Mouse (Mus musculus) CH12.LX (cell line): ENCODE measurements around the gene Prdm2. TPM values are rescaled to one million over a fixed set of nuclear protein-coding genes. Genes with fewer than 3 reads are reported as not detected.

Experiments
- DNase-seq: peaks from one replicate; pipeline ENCODE4 v3.0.0-alpha.2; 2013; ENCODE audit errors: extremely low read depth
- H3K27ac ChIP-seq: 2 replicates; pipeline ENCODE4 v1.5.1; 2012; ENCODE audit warnings: low read depth, mild to moderate bottlenecking, control low read depth, moderate library complexity; ENCODE audit not compliant: insufficient read depth
- H3K27me3 ChIP-seq: replicated peaks from 2 replicates; pipeline ENCODE3; 2012; ENCODE audit warnings: inconsistent platforms
- H3K36me3 ChIP-seq, 2 experiments: replicated peaks in 1 of 2; 2 replicates each; pipeline versions ENCODE3 to v1.6.1; 2012; ENCODE audit warnings: inconsistent platforms in 1 of 2, low read length in 1 of 2, mild to moderate bottlenecking in 1 of 2, mixed read lengths in 1 of 2, moderate library complexity in 1 of 2; ENCODE audit not compliant: control insufficient read depth in 1 of 2, insufficient read depth in 1 of 2
- H3K4me1 ChIP-seq, 2 experiments: 2 replicates each; pipeline ENCODE4 v1.6.1; 2012; ENCODE audit warnings: inconsistent platforms in 1 of 2, moderate library complexity in 1 of 2; ENCODE audit not compliant: insufficient read depth in 2 of 2, control insufficient read depth in 1 of 2
- H3K4me2 ChIP-seq: 2 replicates; pipeline ENCODE4 v1.6.1; 2012; ENCODE audit warnings: low read depth, mild to moderate bottlenecking, control low read depth; ENCODE audit not compliant: poor library complexity, insufficient read depth, severe bottlenecking
- H3K4me3 ChIP-seq, 3 experiments: fragments of 150-350 bp in 1 of 3; sonication (generic) in 1 of 3; replicated peaks in 1 of 3; 2 replicates each; pipeline versions ENCODE3 to v1.5.1; 2011 to 2012; ENCODE audit warnings: low read depth in 2 of 3, low read length in 2 of 3, mild to moderate bottlenecking in 2 of 3, moderate library complexity in 2 of 3, control low read depth in 1 of 3, improper control_type of control experiment in 1 of 3, inconsistent platforms in 1 of 3, mixed read lengths in 1 of 3; ENCODE audit not compliant: poor library complexity in 1 of 3
- H3K79me2 ChIP-seq: replicated peaks from 2 replicates; pipeline ENCODE4 v1.6.1; 2012; ENCODE audit warnings: mild to moderate bottlenecking, moderate library complexity; ENCODE audit not compliant: control insufficient read depth, poor library complexity, insufficient read depth, severe bottlenecking; ENCODE audit errors: extremely low read depth
- H3K9ac ChIP-seq: 2 replicates; pipeline ENCODE4 v1.6.1; 2012; ENCODE audit warnings: low read depth, mild to moderate bottlenecking, control low read depth, moderate library complexity; ENCODE audit not compliant: insufficient read depth
- H3K9me3 ChIP-seq: replicated peaks from 2 replicates; pipeline ENCODE3; 2012; ENCODE audit warnings: low read length, inconsistent platforms, mixed read lengths
- BHLHE40 ChIP-seq: IDR thresholded peaks from 2 replicates; pipeline ENCODE4 v1.6.1; 2011; ENCODE audit warnings: mild to moderate bottlenecking, low read depth, low read length, improper control_type of control experiment
- CHD2 ChIP-seq: IDR thresholded peaks from 2 replicates; pipeline ENCODE4 v1.6.1; 2011; ENCODE audit warnings: low read length, improper control_type of control experiment
- CTCF ChIP-seq, 2 experiments: IDR thresholded peaks in 1 of 2; conservative IDR thresholded peaks in 1 of 2; 2 replicates each; pipeline ENCODE4 v1.5.1; 2011 to 2012; ENCODE audit warnings: low read depth in 2 of 2, low read length in 2 of 2, improper control_type of control experiment in 1 of 2, inconsistent platforms in 1 of 2, mild to moderate bottlenecking in 1 of 2, moderate library complexity in 1 of 2
- ETS1 ChIP-seq: conservative IDR thresholded peaks from 2 replicates; pipeline ENCODE4 v1.6.1; 2012; ENCODE audit warnings: low read depth, mild to moderate bottlenecking, inconsistent platforms, low read length, improper control_type of control experiment, moderate library complexity
- GABPA ChIP-seq: IDR thresholded peaks from 2 replicates; pipeline ENCODE4 v1.6.1; 2012; ENCODE audit warnings: low read depth, low read length, improper control_type of control experiment, inconsistent platforms; ENCODE audit not compliant: insufficient replicate concordance
- HCFC1 ChIP-seq: IDR thresholded peaks from 2 replicates; pipeline ENCODE4 v1.6.1; 2012; ENCODE audit warnings: low read depth, mild to moderate bottlenecking, inconsistent platforms, low read length, improper control_type of control experiment
- JUND ChIP-seq: conservative IDR thresholded peaks from 2 replicates; pipeline ENCODE4 v1.6.1; 2011; ENCODE audit warnings: low read depth, low read length, improper control_type of control experiment
- KAT2A ChIP-seq: IDR thresholded peaks from 2 replicates; pipeline ENCODE4 v1.6.1; 2012; ENCODE audit warnings: low read length, improper control_type of control experiment, inconsistent platforms; ENCODE audit not compliant: insufficient replicate concordance
- MAFK ChIP-seq: IDR thresholded peaks from 2 replicates; pipeline ENCODE4 v1.6.1; 2011; ENCODE audit warnings: low read length, improper control_type of control experiment; ENCODE audit not compliant: insufficient replicate concordance
- MAX ChIP-seq: IDR thresholded peaks from 2 replicates; pipeline ENCODE4 v1.6.1; 2011; ENCODE audit warnings: low read length, improper control_type of control experiment
- MAZ ChIP-seq: IDR thresholded peaks from 2 replicates; pipeline ENCODE4 v1.6.1; 2012; ENCODE audit warnings: low read depth, mild to moderate bottlenecking, inconsistent platforms, low read length, improper control_type of control experiment, moderate library complexity
- MEF2A ChIP-seq: IDR thresholded peaks from 2 replicates; pipeline ENCODE4 v1.6.1; 2014; ENCODE audit warnings: low read depth, mild to moderate bottlenecking, inconsistent platforms, low read length, improper control_type of control experiment, borderline replicate concordance
- MXI1 ChIP-seq: IDR thresholded peaks from 2 replicates; pipeline ENCODE4 v1.6.1; 2011; ENCODE audit warnings: mild to moderate bottlenecking, low read depth, low read length, improper control_type of control experiment
- PAX5 ChIP-seq: IDR thresholded peaks from 2 replicates; pipeline ENCODE4 v1.6.1; 2012; ENCODE audit warnings: low read length, inconsistent platforms, mixed read lengths
- RAD21 ChIP-seq: IDR thresholded peaks from 2 replicates; pipeline ENCODE4 v1.6.1; 2011; ENCODE audit warnings: low read depth, mild to moderate bottlenecking, low read length, improper control_type of control experiment, moderate library complexity
- RCOR1 ChIP-seq: conservative IDR thresholded peaks from 2 replicates; pipeline ENCODE4 v1.6.1; 2012; ENCODE audit warnings: low read depth, mild to moderate bottlenecking, inconsistent platforms, low read length, improper control_type of control experiment
- SIN3A ChIP-seq: IDR thresholded peaks from 2 replicates; pipeline ENCODE4 v1.6.1; 2012; ENCODE audit warnings: low read length, improper control_type of control experiment, inconsistent platforms
- SMC3 ChIP-seq: IDR thresholded peaks from 2 replicates; pipeline ENCODE4 v1.6.1; 2011; ENCODE audit warnings: low read depth, low read length, improper control_type of control experiment
- TBP ChIP-seq: conservative IDR thresholded peaks from 2 replicates; pipeline ENCODE4 v1.6.1; 2011; ENCODE audit warnings: low read depth, low read length, improper control_type of control experiment
- USF1 ChIP-seq: IDR thresholded peaks from 2 replicates; pipeline ENCODE4 v1.6.1; 2014; ENCODE audit warnings: low read depth, mild to moderate bottlenecking, inconsistent platforms, low read length, improper control_type of control experiment
- USF2 ChIP-seq: conservative IDR thresholded peaks from 2 replicates; pipeline ENCODE4 v1.6.1; 2011; ENCODE audit warnings: low read depth, low read length, improper control_type of control experiment
- ZKSCAN1 ChIP-seq: IDR thresholded peaks from 2 replicates; pipeline ENCODE4 v1.6.1; 2012; ENCODE audit warnings: low read depth, inconsistent platforms, low read length, improper control_type of control experiment, borderline replicate concordance
- ZMIZ1 ChIP-seq: IDR thresholded peaks from 2 replicates; pipeline ENCODE4 v1.6.1; 2012; ENCODE audit warnings: low read depth, mild to moderate bottlenecking, inconsistent platforms, low read length, improper control_type of control experiment
- dilution Hi-C: fragments of 300-500 bp; cut with MboI; formaldehyde crosslinking; loops from 2 replicates; pipeline ENCODE4 v1.14.3; 2020; ENCODE audit warnings: low sequenced_read_pairs; ENCODE audit not compliant: extremely low pct_unique_long_range_greater_than_20kb, extremely low pct_ligation_motif_present
- in situ Hi-C: fragments of 300-500 bp; cut with MboI; formaldehyde crosslinking; loops from 3 replicates; pipeline ENCODE4 v1.14.3; 2019; ENCODE audit warnings: low sequenced_read_pairs, low pct_ligation_motif_present, low pct_unique_long_range_greater_than_20kb, mixed read lengths
- polyA plus RNA-seq: library from polyadenylated mRNA; unstranded; fragments of >175 nt; gene quantifications from 2 replicates; pipeline ENCODE4 v1.2.1, GENCODE M21; 2012; ENCODE audit warnings: low read depth; ENCODE audit not compliant: insufficient read length
- total RNA-seq, 2 experiments: library from RNA; depleted of rRNA; stranded (reverse); fragments of 300-350 nt in 1 of 2; fragments of >200 nt in 1 of 2; gene quantifications; 2 replicates each; pipeline ENCODE4 v1.2.3; 2012 to 2014

Gene Prdm2
- total and polyA plus RNA-seq, 3 experiments: 3.8 to 16.1 (median 7.1) TPM

GRCm38 (mm10) chr4:143112985-143113384 lies 99.8 kb downstream of the Prdm2 start:
- TF ChIP-seq SIN3A (no peak), SMC3 (peak; percentile 85), CTCF (conservative IDR thresholded peaks at IDR 0.05 in 1 of 2, IDR thresholded peaks at IDR 0.05 in 1 of 2; ENCODE audit: low read depth in 2 of 2, low read length in 2 of 2) (peak; percentile 44 to 79), USF2 (no peak), ZKSCAN1 (no peak), MAFK (no peak), ZMIZ1 (no peak), ETS1 (no peak), MEF2A (no peak), GABPA (no peak), JUND (no peak), CHD2 (no peak), MAX (no peak), TBP (no peak), PAX5 (no peak), RCOR1 (no peak), RAD21 (peak; percentile 54), MAZ (no peak), KAT2A (no peak), USF1 (no peak), BHLHE40 (no peak), HCFC1 (no peak), MXI1 (no peak)
- Histone ChIP-seq H3K27me3 (no peaks in the 10 kb centered on the region), H3K4me1 (peaks cover 8 to 30% of the 10 kb centered on the region in 2 experiments), H3K36me3 (peaks cover 46 to 78% of the 10 kb centered on the region in 2 experiments), H3K27ac (no peak overlapping the region), H3K4me2 (no peak overlapping the region), H3K79me2 (no peaks in the 10 kb centered on the region; the same call in 1 of the 2 replicates), H3K9me3 (no peaks in the 10 kb centered on the region), H3K4me3 (no peak overlapping the region), H3K9ac (no peak overlapping the region)
- dilution Hi-C loops: no loop called here
- peak; percentile 54 for DNase-seq
- in situ Hi-C loops: loop anchor here (5.0 kb wide), 1 partner anchor 124 kb away; no protein-coding TSS in a partner anchor
